Mouse (Mus musculus) NIH3T3 (cell line): Measurements from ENCODE around the gene Ociad1.
A peak's percentile ranks its signal among the peaks of the same experiment; 100 is the strongest.
"Not testable (repeated sequence)": the region's sequence is repeated elsewhere in the genome, so short reads cannot be mapped to it uniquely, and the experiment has no call there.

Experiments
- DNase-seq: peaks from one replicate; pipeline ENCODE4 v3.0.0-alpha.2; 2012; ENCODE audit warnings: low read depth

The Ociad1 gene

GRCm38 (mm10) chr5:73285470-73285978 is 7.1 kb upstream of the Ociad1 start:
- DNase-seq = no peak

- peak; percentile 37 for DNase-seq
Measured at GRCm38 (mm10) chr5:73286603-73287002, 6.0 kb upstream of the Ociad1 start.

GRCm38 (mm10) chr5:73289900-73290299 is 2.7 kb upstream of the Ociad1 start:
- peak; percentile 68 for DNase-seq

- DNase-seq = no peak
Measured at GRCm38 (mm10) chr5:73293458-73293827, 859 bp downstream of the Ociad1 start.

GRCm38 (mm10) chr5:73295016-73295415 is 2.4 kb downstream of the Ociad1 start:
- no peak for DNase-seq

- DNase-seq = no peak
Measured at GRCm38 (mm10) chr5:73295916-73296315, 3.3 kb downstream of the Ociad1 start.

GRCm38 (mm10) chr5:73301601-73302307 is 9.2 kb downstream of the Ociad1 start:
- no peak for DNase-seq

- DNase-seq = no peak
Measured at GRCm38 (mm10) chr5:73304507-73304906, 11.9 kb downstream of the Ociad1 start.

- DNase-seq = no peak
Measured at GRCm38 (mm10) chr5:73306486-73306885, 13.9 kb downstream of the Ociad1 start.

- DNase-seq = no peak
Measured at GRCm38 (mm10) chr5:73307297-73307696, 14.7 kb downstream of the Ociad1 start.

- peak; percentile 65 for DNase-seq
Measured at GRCm38 (mm10) chr5:73309496-73309895, 16.9 kb downstream of the Ociad1 start.

GRCm38 (mm10) chr5:73310401-73310800 is 17.8 kb downstream of the Ociad1 start:
- no peak for DNase-seq

GRCm38 (mm10) chr5:73311458-73311857 is 18.9 kb downstream of the Ociad1 start:
- DNase-seq = no peak

- no peak for DNase-seq
Measured at GRCm38 (mm10) chr5:73313591-73313990, 21.0 kb downstream of the Ociad1 start.

- DNase-seq = peak; percentile 89
Measured at GRCm38 (mm10) chr5:73314654-73315053, 22.1 kb downstream of the Ociad1 start.

- DNase-seq = no peak
Measured at GRCm38 (mm10) chr5:73319306-73319705, 26.7 kb downstream of the Ociad1 start.

GRCm38 (mm10) chr5:73322684-73323083 is 30.1 kb downstream of the Ociad1 start:
- not testable (repeated sequence) for DNase-seq

- DNase-seq = no peak
Measured at GRCm38 (mm10) chr5:73323602-73324001, 31.0 kb downstream of the Ociad1 start.

- DNase-seq = no peak
Measured at GRCm38 (mm10) chr5:73324526-73325170, 32.1 kb downstream of the Ociad1 start.

GRCm38 (mm10) chr5:73331002-73331401 is 38.4 kb downstream of the Ociad1 start:
- no peak for DNase-seq

- no peak for DNase-seq
Measured at GRCm38 (mm10) chr5:73336448-73336847, 43.9 kb downstream of the Ociad1 start.

- DNase-seq = peak; percentile 41
Measured at GRCm38 (mm10) chr5:73337961-73338831, 45.6 kb downstream of the Ociad1 start.

GRCm38 (mm10) chr5:73338832-73339163 is 46.2 kb downstream of the Ociad1 start:
- no peak for DNase-seq
